Mouse (Mus musculus) midbrain, embryonic 14.5 days (tissue): ENCODE measurements around the gene Rmnd5b. TPM values are rescaled to one million over a fixed set of nuclear protein-coding genes. Genes with fewer than 3 reads are reported as not detected.

Experiments used
- ATAC-seq: fragments of 200-750 bp; cut with Nextera tagmentation; 2 replicates; pipeline ENCODE4 v1.8.0; 2017; ENCODE audit warnings: moderate number of reproducible peaks, moderate library complexity; ENCODE audit not compliant: low FRiP score, low TSS enrichment
- DNase-seq: peaks from one replicate; pipeline ENCODE4 v3.0.0-alpha.2; 2015
- H3K27ac ChIP-seq: fragments of 300-500 bp; sonication (generic); replicated peaks from 2 replicates; pipeline ENCODE4 v1.5.1; 2014; ENCODE audit warnings: mild to moderate bottlenecking, low read depth, low read length, moderate library complexity
- H3K27me3 ChIP-seq: fragments of 300-500 bp; sonication (generic); 2 replicates; pipeline ENCODE4 v1.6.1; 2014; ENCODE audit warnings: low read length, control low read depth, mixed read lengths; ENCODE audit not compliant: control insufficient read depth, insufficient read depth
- H3K36me3 ChIP-seq: fragments of 300-500 bp; sonication (generic); 2 replicates; pipeline ENCODE4 v1.6.1; 2014; ENCODE audit warnings: low read length, control low read depth; ENCODE audit not compliant: control insufficient read depth, insufficient read depth
- H3K4me1 ChIP-seq: fragments of 300-500 bp; sonication (generic); 2 replicates; pipeline ENCODE4 v1.6.1; 2014; ENCODE audit warnings: mild to moderate bottlenecking, antibody characterized with exemption, low read length, control low read depth; ENCODE audit not compliant: control insufficient read depth, insufficient read depth
- H3K4me2 ChIP-seq: fragments of 300-500 bp; sonication (generic); 2 replicates; pipeline ENCODE4 v1.6.1; 2014; ENCODE audit warnings: mild to moderate bottlenecking, low read length, moderate library complexity
- H3K4me3 ChIP-seq: fragments of 300-500 bp; sonication (generic); replicated peaks from 2 replicates; pipeline ENCODE4 v1.5.1; 2014; ENCODE audit warnings: low read depth, low read length
- H3K9ac ChIP-seq: fragments of 300-500 bp; sonication (generic); replicated peaks from 2 replicates; pipeline ENCODE4 v1.6.1; 2014; ENCODE audit warnings: mild to moderate bottlenecking, low read length, moderate library complexity
- H3K9me3 ChIP-seq: fragments of 300-500 bp; sonication (generic); 2 replicates; pipeline ENCODE4 v1.6.1; 2016; ENCODE audit warnings: low read length, control low read depth, mixed read lengths; ENCODE audit not compliant: control insufficient read depth
- WGBS: fragments of 180-500 bp; shearing (Covaris S2); extraction: QIAGEN DNeasy Blood & Tissue Kit; methylation state at CpG from one replicate; pipeline ENCODE4 v1.1.7; 2014; 5-methylcytosine and 5-hydroxymethylcytosine counted together
- polyA plus RNA-seq: library from polyadenylated mRNA; unstranded; fragments of >200 nt; fragmentation: Nextera tagmentation; extraction: Ambion mirVana; gene quantifications from 2 replicates; pipeline ENCODE4 v1.2.1, GENCODE M21; 2014

The Rmnd5b gene
- polyA plus RNA-seq, 1 experiment from 2014 or later: 79.2 TPM

GRCm38 (mm10) chr11:51595459-51596083 is 40.1 kb downstream of the Rmnd5b start:
- no peak overlapping the region for H3K9ac ChIP-seq
- no peak overlapping the region for H3K4me2 ChIP-seq
- H3K4me3 ChIP-seq: no peak overlapping the region
- DNase-seq (no peak), ATAC-seq (no peak)
- H3K9me3 ChIP-seq: no peaks in the 10 kb centered on the region
- H3K27me3 ChIP-seq: no peaks in the 10 kb centered on the region
- H3K36me3 ChIP-seq: peaks cover 98% of the 10 kb centered on the region
- H3K27ac ChIP-seq: no peak overlapping the region
- H3K4me1 ChIP-seq: no peaks in the 10 kb centered on the region
- 93% methylated on average over 1 of the region's 1 CpGs for WGBS

- Histone ChIP-seq H3K9me3 (no peaks in the 10 kb centered on the region), H3K4me1 (no peaks in the 10 kb centered on the region), H3K4me2 (no peak overlapping the region), H3K9ac (no peak overlapping the region), H3K27ac (no peak overlapping the region), H3K36me3 (peaks cover 96% of the 10 kb centered on the region), H3K4me3 (no peak overlapping the region), H3K27me3 (no peaks in the 10 kb centered on the region)
- ATAC-seq (no peak), DNase-seq (no peak)
- 79% methylated on average over 3 of the region's 3 CpGs for WGBS
Observed at GRCm38 (mm10) chr11:51594715-51595350, 40.9 kb downstream of the Rmnd5b start.

- Histone ChIP-seq H3K27me3 (no peaks in the 10 kb centered on the region), H3K4me2 (no peak overlapping the region), H3K4me1 (no peaks in the 10 kb centered on the region), H3K9me3 (no peaks in the 10 kb centered on the region), H3K9ac (no peak overlapping the region), H3K27ac (no peak overlapping the region), H3K36me3 (peaks cover 96% of the 10 kb centered on the region), H3K4me3 (no peak overlapping the region)
- WGBS: 93% methylated on average over 6 of the region's 6 CpGs
- DNase-seq (no peak), ATAC-seq (no peak)
Observed at GRCm38 (mm10) chr11:51593849-51594248, 41.8 kb downstream of the Rmnd5b start.

GRCm38 (mm10) chr11:51593368-51593767 is 42.3 kb downstream of the Rmnd5b start:
- no peak for ATAC-seq
- Histone ChIP-seq H3K36me3 (peaks cover 96% of the 10 kb centered on the region), H3K27me3 (no peaks in the 10 kb centered on the region), H3K4me2 (no peak overlapping the region), H3K4me1 (no peaks in the 10 kb centered on the region), H3K9me3 (no peaks in the 10 kb centered on the region), H3K4me3 (no peak overlapping the region), H3K27ac (no peak overlapping the region), H3K9ac (no peak overlapping the region)
- 98% methylated on average over 4 of the region's 4 CpGs for WGBS
- DNase-seq: no peak

GRCm38 (mm10) chr11:51591915-51592314 is 43.8 kb downstream of the Rmnd5b start:
- Histone ChIP-seq H3K27me3 (no peaks in the 10 kb centered on the region), H3K4me3 (no peak overlapping the region), H3K4me1 (no peaks in the 10 kb centered on the region), H3K36me3 (peaks cover 96% of the 10 kb centered on the region), H3K27ac (no peak overlapping the region), H3K4me2 (no peak overlapping the region), H3K9ac (no peak overlapping the region), H3K9me3 (no peaks in the 10 kb centered on the region)
- DNase-seq: no peak
- ATAC-seq: no peak
- 92% methylated on average over 7 of the region's 7 CpGs for WGBS

GRCm38 (mm10) chr11:51591168-51591567 is 44.5 kb downstream of the Rmnd5b start:
- H3K9me3 ChIP-seq: no peaks in the 10 kb centered on the region
- H3K4me1 ChIP-seq: no peaks in the 10 kb centered on the region
- H3K27ac ChIP-seq: no peak overlapping the region
- peaks cover 96% of the 10 kb centered on the region for H3K36me3 ChIP-seq
- H3K27me3 ChIP-seq: no peaks in the 10 kb centered on the region
- H3K4me2 ChIP-seq: no peak overlapping the region
- 84% methylated on average over 7 of the region's 7 CpGs for WGBS
- ATAC-seq: no peak
- DNase-seq: no peak
- no peak overlapping the region for H3K9ac ChIP-seq
- no peak overlapping the region for H3K4me3 ChIP-seq

- Histone ChIP-seq H3K9me3 (no peaks in the 10 kb centered on the region), H3K4me3 (no peak overlapping the region), H3K9ac (no peak overlapping the region), H3K36me3 (peaks cover 90% of the 10 kb centered on the region), H3K27ac (no peak overlapping the region), H3K27me3 (no peaks in the 10 kb centered on the region), H3K4me2 (no peak overlapping the region), H3K4me1 (0 out of 2 replicates have a peak, but pooled peaks cover 4% of the 10 kb centered on the region)
- ATAC-seq: no peak
- DNase-seq: no peak
Observed at GRCm38 (mm10) chr11:51590002-51590401, 45.7 kb downstream of the Rmnd5b start.

GRCm38 (mm10) chr11:51588833-51589232 is 46.9 kb downstream of the Rmnd5b start:
- peaks cover 11% of the 10 kb centered on the region for H3K4me1 ChIP-seq
- no peaks in the 10 kb centered on the region for H3K27me3 ChIP-seq
- H3K4me2 ChIP-seq: no peak overlapping the region
- H3K9ac ChIP-seq: no peak overlapping the region
- ATAC-seq (no peak), DNase-seq (no peak)
- H3K36me3 ChIP-seq: peaks cover 81% of the 10 kb centered on the region
- H3K4me3 ChIP-seq: no peak overlapping the region
- 96% methylated on average over 3 of the region's 3 CpGs for WGBS
- no peaks in the 10 kb centered on the region for H3K9me3 ChIP-seq
- H3K27ac ChIP-seq: no peak overlapping the region

GRCm38 (mm10) chr11:51587059-51587458 is 48.6 kb downstream of the Rmnd5b start:
- WGBS: 97% methylated on average over 1 of the region's 1 CpGs
- no peak overlapping the region for H3K4me2 ChIP-seq
- peaks cover 63% of the 10 kb centered on the region for H3K36me3 ChIP-seq
- H3K27ac ChIP-seq: no peak overlapping the region
- no peak overlapping the region for H3K4me3 ChIP-seq
- H3K9me3 ChIP-seq: no peaks in the 10 kb centered on the region
- DNase-seq (no peak), ATAC-seq (no peak)
- peaks cover 16% of the 10 kb centered on the region for H3K4me1 ChIP-seq
- H3K9ac ChIP-seq: no peak overlapping the region
- H3K27me3 ChIP-seq: no peaks in the 10 kb centered on the region
